Mouse (Mus musculus) embryonic fibroblast, embryonic 13.5 days (primary cell): ENCODE results near the gene Tmem184b. TPM values are rescaled to one million over a fixed set of nuclear protein-coding genes. Genes with fewer than 3 reads are reported as not detected.

ENCODE experiments used
- H3K27ac ChIP-seq: 2 replicates; pipeline ENCODE4 v1.5.1; 2012; ENCODE audit warnings: low read length, control low read depth, inconsistent platforms; ENCODE audit not compliant: insufficient read depth
- H3K4me1 ChIP-seq: 2 replicates; pipeline ENCODE4 v1.6.1; 2011; ENCODE audit warnings: low read length; ENCODE audit not compliant: control insufficient read depth, insufficient read depth
- H3K4me3 ChIP-seq: 2 replicates; pipeline ENCODE4 v1.5.1; 2011; ENCODE audit warnings: mild to moderate bottlenecking, control low read depth, low read length; ENCODE audit not compliant: insufficient read depth
- CTCF ChIP-seq: IDR thresholded peaks from 2 replicates; pipeline ENCODE4 v1.5.1; 2011; ENCODE audit warnings: mild to moderate bottlenecking, control low read depth, low read length, moderate library complexity, borderline replicate concordance; ENCODE audit not compliant: insufficient read depth
- POLR2A ChIP-seq: IDR thresholded peaks from 2 replicates; pipeline ENCODE4 v1.6.1; 2011; ENCODE audit warnings: low read depth, mild to moderate bottlenecking, control low read depth, low read length, moderate library complexity
- polyA plus RNA-seq: library from polyadenylated mRNA; stranded (reverse); fragments of >200 nt; gene quantifications from 2 replicates; pipeline ENCODE4 v1.2.4, GENCODE M21; 2011; ENCODE audit warnings: low read depth; ENCODE audit not compliant: missing spikeins, insufficient read length

Tmem184b gene
- polyA plus RNA-seq, 1 experiment = 82.2 TPM

GRCm38 (mm10) chr15:79330521-79330920 lies 72.8 kb downstream of the Tmem184b start:
- no peak for TF ChIP-seq POLR2A
- TF ChIP-seq CTCF = no peak

GRCm38 (mm10) chr15:79329979-79330363 lies 73.4 kb downstream of the Tmem184b start:
- TF ChIP-seq POLR2A (no peak), CTCF (no peak)
- Histone ChIP-seq H3K27ac (no peak overlapping the region), H3K4me1 (peaks cover 2% of the 10 kb centered on the region), H3K4me3 (no peak overlapping the region)

More at GRCm38 (mm10) chr15:79330521-79330920, 72.8 kb downstream of the Tmem184b start:
- Histone ChIP-seq H3K4me1 (peaks cover 2% of the 10 kb centered on the region), H3K4me3 (no peak overlapping the region), H3K27ac (no peak overlapping the region)

- peaks cover 2% of the 10 kb centered on the region for H3K4me1 ChIP-seq
- TF ChIP-seq CTCF = no peak
- no peak for TF ChIP-seq POLR2A
- no peak overlapping the region for H3K4me3 ChIP-seq
- H3K27ac ChIP-seq = no peak overlapping the region
Observed at GRCm38 (mm10) chr15:79329346-79329978, 73.9 kb downstream of the Tmem184b start.

- H3K27ac ChIP-seq = no peak overlapping the region
- TF ChIP-seq POLR2A (no peak), CTCF (no peak)
Observed at GRCm38 (mm10) chr15:79328939-79329275, 74.5 kb downstream of the Tmem184b start.

GRCm38 (mm10) chr15:79328058-79328938 lies 75.1 kb downstream of the Tmem184b start, which contains the start of gene Pla2g6:
TSS of gene Pla2g6 (minus strand) at chr15:79328390.
- peaks cover 10% of the 10 kb centered on the region for H3K4me1 ChIP-seq
- H3K27ac ChIP-seq = peak within 1 kb of the TSS; percentile 19
- H3K4me3 ChIP-seq = peak within 1 kb of the TSS; percentile 69
- TF ChIP-seq POLR2A (peak; percentile 79), CTCF (no peak)

More at GRCm38 (mm10) chr15:79328939-79329275, 74.5 kb downstream of the Tmem184b start:
- Histone ChIP-seq H3K4me3 (no peak overlapping the region), H3K4me1 (peaks cover 4% of the 10 kb centered on the region)

- TF ChIP-seq CTCF (no peak), POLR2A (peak; percentile 9; the same call in 1 of the 2 replicates)
- Histone ChIP-seq H3K27ac (peak overlapping the region; percentile 12), H3K4me3 (peak overlapping the region; percentile 69), H3K4me1 (peaks cover 16% of the 10 kb centered on the region)
Observed at GRCm38 (mm10) chr15:79326971-79327961, 76.1 kb downstream of the Tmem184b start.

- no peak overlapping the region for H3K4me3 ChIP-seq
- peaks cover 16% of the 10 kb centered on the region for H3K4me1 ChIP-seq
- TF ChIP-seq POLR2A = no peak
- no peak for TF ChIP-seq CTCF
- no peak overlapping the region for H3K27ac ChIP-seq
Observed at GRCm38 (mm10) chr15:79326264-79326663, 77.1 kb downstream of the Tmem184b start.

GRCm38 (mm10) chr15:79325742-79326141 lies 77.6 kb downstream of the Tmem184b start:
- peaks cover 16% of the 10 kb centered on the region for H3K4me1 ChIP-seq

GRCm38 (mm10) chr15:79324373-79324772 lies 79.0 kb downstream of the Tmem184b start:
- TF ChIP-seq POLR2A = no peak
- TF ChIP-seq CTCF = no peak
- Histone ChIP-seq H3K27ac (no peak overlapping the region), H3K4me3 (no peak overlapping the region), H3K4me1 (peaks cover 16% of the 10 kb centered on the region)

More at GRCm38 (mm10) chr15:79325742-79326141, 77.6 kb downstream of the Tmem184b start:
- Histone ChIP-seq H3K27ac (no peak overlapping the region), H3K4me3 (no peak overlapping the region)
- TF ChIP-seq POLR2A (no peak), CTCF (no peak)
